Mouse (Mus musculus): ENCODE measurements around the gene Gm20821. TPM values are rescaled to one million over a fixed set of nuclear protein-coding genes. Genes with fewer than 3 reads are reported as not detected.
"Not testable (repeated sequence)": the region's sequence is repeated elsewhere in the genome, so short reads cannot be mapped to it uniquely, and the experiment has no call there.

The Gm20821 gene
- total RNA-seq (2021), result not detected

- intact Hi-C loops (cut with DNase I); DNase-seq: not testable (repeated sequence)
Measured at GRCm38 (mm10) chrY:9781504-9781903, at the start of gene Gm20821. TSS of gene Gm20821 (plus strand) at chrY:9781804.
